In genomic region chr12:44971477-44971876, GRCm38 (mm10) we compare ENCODE assay signal across 25 mouse cellular contexts.
"Had no signal": no experiment of that assay in that cellular context is flagged by ENCODE, and none has a peak within 500 bp of the region (broad histone marks: within the 10 kb centered on the region; RNA-seq: fewer than 3 reads in every experiment).

No protein-coding gene starts in this region.

- H3K4me1 ChIP-seq: heart, embryonic 10.5 days; hindbrain, embryonic 13.5 days; hindbrain, embryonic 15.5 days; kidney, embryonic 15.5 days; limb, embryonic 10.5 days; limb, embryonic 12.5 days had no signal

- H3K27ac ChIP-seq: heart, embryonic 10.5 days; heart, embryonic 13.5 days; heart, embryonic 15.5 days; hindbrain, embryonic 13.5 days; hindbrain, embryonic 15.5 days; hindbrain, postnatal 0 days; kidney, embryonic 15.5 days; kidney, postnatal 0 days; limb, embryonic 10.5 days; limb, embryonic 12.5 days had no signal

- H3K4me2 ChIP-seq: heart, embryonic 13.5 days; heart, embryonic 15.5 days; hindbrain, embryonic 13.5 days; hindbrain, embryonic 15.5 days; kidney, embryonic 15.5 days; limb, embryonic 12.5 days had no signal

- ATAC-seq: forebrain, postnatal 0 days; hindbrain, postnatal 0 days; intestine, embryonic 16.5 days had no signal

- H3K27me3 ChIP-seq: heart, embryonic 13.5 days; heart, embryonic 15.5 days; hindbrain, embryonic 13.5 days; hindbrain, embryonic 15.5 days; kidney, embryonic 15.5 days; limb, embryonic 12.5 days had no signal

- DNase-seq: forebrain, postnatal 0 days; gastrocnemius, postnatal 14 days; gastrocnemius, postnatal 36 days; heart, adult 18-20 months; heart, postnatal 14 days; heart, postnatal 36 days; kidney, adult 11 months; kidney, adult 2 months; kidney, adult 9 months; kidney, postnatal 14 days; kidney, postnatal 36 days; layer of hippocampus, adult 9-11 months; layer of hippocampus, postnatal 36 days; liver had no signal

- H3K9me3 ChIP-seq: heart, embryonic 10.5 days; heart, embryonic 13.5 days; heart, embryonic 15.5 days; hindbrain, embryonic 13.5 days; hindbrain, embryonic 15.5 days; kidney, embryonic 15.5 days; limb, embryonic 10.5 days; limb, embryonic 12.5 days had no signal

- H3K9ac ChIP-seq: forebrain, postnatal 0 days; heart, embryonic 13.5 days; heart, embryonic 15.5 days; hindbrain, embryonic 13.5 days; hindbrain, embryonic 15.5 days; kidney, embryonic 15.5 days; limb, embryonic 12.5 days had no signal

- H3K4me3 ChIP-seq: heart, embryonic 10.5 days; heart, embryonic 13.5 days; heart, embryonic 15.5 days; hindbrain, embryonic 13.5 days; hindbrain, embryonic 15.5 days; kidney, embryonic 15.5 days; limb, embryonic 10.5 days; limb, embryonic 12.5 days had no signal

- H3K36me3 ChIP-seq: heart, embryonic 10.5 days; heart, embryonic 13.5 days; heart, embryonic 15.5 days; hindbrain, embryonic 13.5 days; hindbrain, embryonic 15.5 days; kidney, embryonic 15.5 days; limb, embryonic 10.5 days; limb, embryonic 12.5 days had no signal
